Mouse (Mus musculus): ENCODE measurements at regions not wholly inside any gene's neighbourhood (a gene's known extent, or its start where the extent isn't known, plus 50 kb on each side); places are given as distances from the start of the nearest gene placed in this dataset.

DNA sequence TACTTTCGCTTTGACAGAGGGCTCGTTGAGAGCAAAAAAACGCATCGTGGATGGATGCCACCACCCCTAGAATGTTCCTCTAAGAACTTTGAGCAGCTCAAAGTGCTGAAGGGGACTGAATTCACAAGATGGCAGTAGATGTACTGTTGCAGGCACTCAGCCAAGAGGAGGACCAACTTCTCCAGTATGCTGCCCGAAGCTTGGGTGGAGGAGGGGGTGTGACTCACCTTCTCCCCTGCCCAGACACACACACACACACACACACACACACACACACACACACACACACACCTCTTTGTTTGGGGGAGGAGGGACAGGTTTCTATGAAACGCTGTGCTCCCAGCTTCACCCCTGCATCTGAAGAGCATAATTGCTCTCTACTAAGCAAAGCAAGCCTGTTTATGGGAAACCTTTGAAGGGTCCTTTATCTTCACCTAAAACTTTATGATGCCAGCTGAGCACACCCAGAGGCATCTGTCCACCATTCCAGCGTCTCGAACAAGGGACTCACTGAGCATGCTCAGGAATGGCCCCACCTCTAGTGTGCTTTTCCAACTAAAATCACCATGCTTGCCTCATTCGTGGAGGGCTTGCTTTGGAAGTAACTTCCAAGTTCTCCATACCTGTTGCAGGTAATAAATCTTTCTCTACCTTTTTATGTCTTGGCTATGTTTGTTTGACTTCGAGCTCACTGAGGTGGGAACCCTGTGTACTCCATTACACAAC is 126.8 kb upstream of the Rreb1 start:
- no peak overlapping the region for H3K4me2 ChIP-seq (ENCODE audit: low read depth, low read length, severe bottlenecking)
- H3K36me3 ChIP-seq (ENCODE audit: control insufficient read depth, insufficient read depth, low read length) = no peaks in the 10 kb centered on the region
- H3K27ac ChIP-seq (ENCODE audit: low read depth, low read length) = no peak overlapping the region
- no peaks in the 10 kb centered on the region for H3K27me3 ChIP-seq (ENCODE audit: control insufficient read depth, insufficient read depth, low read length)
- H3K9ac ChIP-seq (ENCODE audit: low read length) = no peak overlapping the region
- no peak for ATAC-seq (replicated peaks; ENCODE audit: low FRiP score)
- H3K4me3 ChIP-seq (ENCODE audit: low read depth, low read length) = no peak overlapping the region
- no peaks in the 10 kb centered on the region for H3K4me1 ChIP-seq (replicated peaks; ENCODE audit: control insufficient read depth, insufficient read depth, low read length)
- H3K9me3 ChIP-seq (ENCODE audit: control insufficient read depth, low read length) = no peaks in the 10 kb centered on the region
- DNase-seq (ENCODE audit: low spot score) = no peak
- 85% methylated on average over 10 of the region's 10 CpGs for WGBS

DNA sequence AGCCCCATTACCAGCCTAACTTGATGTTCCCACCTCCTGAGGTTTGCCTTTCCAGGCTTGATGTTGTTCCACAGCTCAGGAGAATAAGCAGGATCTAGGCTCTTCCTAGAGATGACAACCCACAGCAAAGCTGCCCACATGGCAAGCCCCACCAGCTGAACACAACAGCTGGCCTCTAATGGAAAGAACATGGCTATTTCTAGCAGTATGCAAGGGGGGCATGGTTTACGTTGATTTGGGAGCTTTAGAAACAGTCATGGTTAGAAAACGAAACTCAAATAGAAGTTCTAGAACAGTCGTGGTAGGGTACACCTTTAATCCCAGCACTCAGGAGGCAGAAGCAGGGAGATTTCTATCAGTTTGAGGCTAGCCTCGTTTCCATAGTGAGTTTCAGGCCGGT is 123.5 kb upstream of the Rreb1 start:
- Histone ChIP-seq H3K4me1 (replicated peaks; ENCODE audit: control insufficient read depth, insufficient read depth, low read length) (no peaks in the 10 kb centered on the region), H3K36me3 (ENCODE audit: control insufficient read depth, insufficient read depth, low read length) (no peaks in the 10 kb centered on the region), H3K9ac (ENCODE audit: low read length) (no peak overlapping the region), H3K9me3 (ENCODE audit: control insufficient read depth, low read length) (no peaks in the 10 kb centered on the region), H3K4me3 (ENCODE audit: low read depth, low read length) (no peak overlapping the region), H3K27me3 (ENCODE audit: control insufficient read depth, insufficient read depth, low read length) (no peaks in the 10 kb centered on the region), H3K27ac (ENCODE audit: low read depth, low read length) (no peak overlapping the region), H3K4me2 (ENCODE audit: low read depth, low read length, severe bottlenecking) (no peak overlapping the region)
- 82% methylated on average over 5 of the region's 5 CpGs for WGBS
- no peak for ATAC-seq (replicated peaks; ENCODE audit: low FRiP score)
- no peak for DNase-seq (ENCODE audit: low spot score)

DNA sequence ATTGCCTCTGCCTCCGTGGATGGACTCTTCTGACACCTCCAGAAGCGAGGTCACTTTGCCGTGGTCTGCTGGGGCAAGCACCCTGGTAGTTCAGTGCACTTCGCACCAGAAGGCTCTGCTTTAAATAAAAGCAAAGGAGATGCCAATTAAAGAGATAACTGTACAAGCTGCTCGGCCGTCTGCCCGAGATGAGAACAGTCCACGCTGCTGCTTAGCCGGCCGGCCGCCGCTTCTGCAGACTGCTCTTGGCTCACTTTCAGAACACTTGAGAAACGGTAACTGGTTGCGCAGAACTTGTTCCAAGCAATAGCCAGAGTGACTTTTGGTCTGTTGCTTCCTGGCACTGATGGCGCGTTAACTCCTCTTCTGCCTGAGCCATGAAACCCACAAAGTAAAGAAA is 121.0 kb upstream of the Rreb1 start:
- H3K4me1 ChIP-seq (replicated peaks; ENCODE audit: control insufficient read depth, insufficient read depth, low read length) = no peaks in the 10 kb centered on the region
- no peaks in the 10 kb centered on the region for H3K9me3 ChIP-seq (ENCODE audit: control insufficient read depth, low read length)
- 89% methylated on average over 16 of the region's 16 CpGs for WGBS
- H3K4me2 ChIP-seq (ENCODE audit: low read depth, low read length, severe bottlenecking) = no peak overlapping the region
- no peaks in the 10 kb centered on the region for H3K27me3 ChIP-seq (ENCODE audit: control insufficient read depth, insufficient read depth, low read length)
- DNase-seq (ENCODE audit: low spot score) = no peak
- H3K4me3 ChIP-seq (ENCODE audit: low read depth, low read length) = no peak overlapping the region
- no peak overlapping the region for H3K27ac ChIP-seq (ENCODE audit: low read depth, low read length)
- ATAC-seq (replicated peaks; ENCODE audit: low FRiP score) = no peak
- no peak overlapping the region for H3K9ac ChIP-seq (ENCODE audit: low read length)
- H3K36me3 ChIP-seq (ENCODE audit: control insufficient read depth, insufficient read depth, low read length) = no peaks in the 10 kb centered on the region

DNA sequence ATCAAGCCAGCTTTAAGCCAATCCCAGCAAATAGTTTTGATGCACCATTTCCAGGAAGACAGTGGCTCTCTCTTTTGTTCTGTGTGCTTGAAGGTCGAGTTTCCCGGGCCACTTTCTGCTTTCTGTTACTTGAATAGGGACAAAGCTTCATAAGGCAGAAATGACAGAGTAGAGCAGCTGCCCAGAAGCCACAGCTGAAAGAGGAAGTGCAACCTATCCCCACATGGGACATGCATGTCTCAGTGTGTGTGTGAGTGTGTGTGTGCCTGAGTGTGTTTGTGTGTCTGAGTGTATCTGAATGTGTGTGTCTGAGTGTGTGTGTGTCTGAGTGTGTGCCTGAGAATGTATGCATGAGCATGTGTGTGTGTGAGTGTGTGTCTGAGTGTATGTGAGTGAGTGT is 120.2 kb upstream of the Rreb1 start:
- Histone ChIP-seq H3K4me3 (ENCODE audit: low read depth, low read length) (no peak overlapping the region), H3K4me1 (replicated peaks; ENCODE audit: control insufficient read depth, insufficient read depth, low read length) (no peaks in the 10 kb centered on the region), H3K27ac (ENCODE audit: low read depth, low read length) (no peak overlapping the region), H3K36me3 (ENCODE audit: control insufficient read depth, insufficient read depth, low read length) (no peaks in the 10 kb centered on the region), H3K9me3 (ENCODE audit: control insufficient read depth, low read length) (no peaks in the 10 kb centered on the region), H3K27me3 (ENCODE audit: control insufficient read depth, insufficient read depth, low read length) (no peaks in the 10 kb centered on the region), H3K4me2 (ENCODE audit: low read depth, low read length, severe bottlenecking) (no peak overlapping the region), H3K9ac (ENCODE audit: low read length) (no peak overlapping the region)
- WGBS = 64% methylated on average over 2 of the region's 2 CpGs
- DNase-seq (ENCODE audit: low spot score) (no peak), ATAC-seq (replicated peaks; ENCODE audit: low FRiP score) (no peak)

DNA sequence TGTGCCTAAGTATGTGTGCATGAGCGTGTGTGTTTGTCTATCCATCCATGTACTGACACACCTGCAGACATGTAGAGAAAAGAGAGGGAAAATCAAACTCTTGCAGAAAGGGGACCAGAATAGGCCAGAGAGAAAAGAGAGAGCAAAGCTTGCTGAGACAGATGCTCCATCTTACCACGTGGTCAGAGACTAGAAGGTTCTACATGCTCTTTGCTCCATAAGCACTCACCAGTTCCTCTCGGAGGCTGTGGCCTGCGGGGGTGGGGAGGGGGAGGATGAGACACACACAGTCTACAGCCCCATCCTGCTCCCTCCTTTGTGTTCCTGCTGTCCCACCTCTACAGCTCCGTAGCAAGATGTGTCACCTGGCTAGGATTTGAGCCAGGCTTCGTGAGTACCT is 119.7 kb upstream of the Rreb1 start:
- Histone ChIP-seq H3K4me1 (replicated peaks; ENCODE audit: control insufficient read depth, insufficient read depth, low read length) (no peaks in the 10 kb centered on the region), H3K27me3 (ENCODE audit: control insufficient read depth, insufficient read depth, low read length) (no peaks in the 10 kb centered on the region), H3K27ac (ENCODE audit: low read depth, low read length) (no peak overlapping the region), H3K4me3 (ENCODE audit: low read depth, low read length) (no peak overlapping the region), H3K9ac (ENCODE audit: low read length) (no peak overlapping the region), H3K9me3 (ENCODE audit: control insufficient read depth, low read length) (no peaks in the 10 kb centered on the region), H3K4me2 (ENCODE audit: low read depth, low read length, severe bottlenecking) (no peak overlapping the region), H3K36me3 (ENCODE audit: control insufficient read depth, insufficient read depth, low read length) (no peaks in the 10 kb centered on the region)
- ATAC-seq (replicated peaks; ENCODE audit: low FRiP score) (no peak), DNase-seq (ENCODE audit: low spot score) (no peak)
- WGBS = 86% methylated on average over 6 of the region's 6 CpGs

DNA sequence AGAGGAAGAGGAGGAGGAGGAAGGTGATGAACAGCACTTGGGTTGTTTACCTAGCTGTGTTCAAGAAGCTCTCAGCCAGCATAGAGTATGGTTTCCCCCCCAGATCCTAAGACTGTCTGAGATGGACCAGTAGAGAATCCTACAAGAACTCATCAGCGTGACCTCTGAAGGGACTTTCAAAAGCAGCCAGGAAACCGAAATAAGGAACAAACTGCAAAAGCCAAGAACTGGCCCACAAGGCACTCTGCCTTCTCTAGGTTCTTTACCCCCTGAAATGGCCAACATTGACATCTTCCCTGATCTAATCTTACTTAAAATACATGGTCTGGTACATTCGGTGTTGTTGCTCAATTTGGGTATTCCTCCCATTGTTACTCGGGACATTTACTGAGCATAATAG is 118.1 kb upstream of the Rreb1 start:
- Histone ChIP-seq H3K9ac (ENCODE audit: low read length) (no peak overlapping the region), H3K27ac (ENCODE audit: low read depth, low read length) (no peak overlapping the region), H3K36me3 (ENCODE audit: control insufficient read depth, insufficient read depth, low read length) (no peaks in the 10 kb centered on the region), H3K4me2 (ENCODE audit: low read depth, low read length, severe bottlenecking) (no peak overlapping the region), H3K27me3 (ENCODE audit: control insufficient read depth, insufficient read depth, low read length) (no peaks in the 10 kb centered on the region), H3K4me3 (ENCODE audit: low read depth, low read length) (no peak overlapping the region), H3K4me1 (replicated peaks; ENCODE audit: control insufficient read depth, insufficient read depth, low read length) (no peaks in the 10 kb centered on the region), H3K9me3 (ENCODE audit: control insufficient read depth, low read length) (no peaks in the 10 kb centered on the region)
- ATAC-seq (replicated peaks; ENCODE audit: low FRiP score) (no peak), DNase-seq (ENCODE audit: low spot score) (no peak)
- 85% methylated on average over 4 of the region's 4 CpGs for WGBS

DNA sequence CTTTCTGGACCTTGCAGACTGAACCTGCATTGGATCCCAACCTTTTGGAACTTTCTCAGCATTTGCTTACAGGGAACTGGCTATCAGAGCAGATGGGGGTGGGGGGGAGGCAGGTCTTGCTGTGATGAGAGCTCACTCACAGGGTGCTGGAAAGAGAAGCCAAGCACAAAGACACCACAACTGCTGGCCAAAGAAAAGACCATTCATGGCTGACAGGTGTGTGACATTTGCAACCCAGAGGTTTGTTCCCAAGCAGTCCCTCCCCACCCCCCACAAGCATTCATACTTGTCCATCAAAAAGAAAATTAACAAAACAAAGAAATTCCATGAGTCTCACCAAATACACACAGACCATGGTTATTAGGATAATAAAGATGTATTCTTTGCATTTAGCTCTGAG is 117.5 kb upstream of the Rreb1 start:
- H3K27me3 ChIP-seq (ENCODE audit: control insufficient read depth, insufficient read depth, low read length) = no peaks in the 10 kb centered on the region
- no peak overlapping the region for H3K4me3 ChIP-seq (ENCODE audit: low read depth, low read length)
- DNase-seq (ENCODE audit: low spot score) = no peak
- no peak for ATAC-seq (replicated peaks; ENCODE audit: low FRiP score)
- no peaks in the 10 kb centered on the region for H3K9me3 ChIP-seq (ENCODE audit: control insufficient read depth, low read length)
- no peak overlapping the region for H3K27ac ChIP-seq (ENCODE audit: low read depth, low read length)
- no peak overlapping the region for H3K9ac ChIP-seq (ENCODE audit: low read length)
- H3K4me2 ChIP-seq (ENCODE audit: low read depth, low read length, severe bottlenecking) = no peak overlapping the region
- no peaks in the 10 kb centered on the region for H3K36me3 ChIP-seq (ENCODE audit: control insufficient read depth, insufficient read depth, low read length)
- no peaks in the 10 kb centered on the region for H3K4me1 ChIP-seq (replicated peaks; ENCODE audit: control insufficient read depth, insufficient read depth, low read length)

DNA sequence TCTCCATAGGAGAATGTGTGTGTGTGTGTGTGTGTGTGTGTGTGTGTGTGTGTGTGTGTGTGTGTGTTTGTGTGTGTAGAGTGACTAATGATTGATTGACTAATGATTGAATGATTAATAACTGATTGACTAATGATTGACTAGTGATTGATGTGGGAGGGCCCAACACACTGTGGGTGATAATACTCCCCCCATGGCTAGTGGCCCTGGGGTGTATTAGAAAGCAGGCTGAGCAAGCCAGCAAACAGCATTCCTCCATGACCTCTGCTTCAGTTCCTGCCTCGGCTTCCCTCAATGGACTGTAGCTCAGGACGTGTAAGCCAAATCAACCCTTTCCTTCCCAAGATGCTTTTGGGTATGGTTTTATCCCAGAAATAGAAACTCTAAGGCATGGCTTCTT is 114.1 kb upstream of the Rreb1 start:
- H3K9me3 ChIP-seq (ENCODE audit: control insufficient read depth, low read length) = no peaks in the 10 kb centered on the region
- no peaks in the 10 kb centered on the region for H3K4me1 ChIP-seq (replicated peaks; ENCODE audit: control insufficient read depth, insufficient read depth, low read length)
- H3K36me3 ChIP-seq (ENCODE audit: control insufficient read depth, insufficient read depth, low read length) = no peaks in the 10 kb centered on the region
- no peak for ATAC-seq (replicated peaks; ENCODE audit: low FRiP score)
- no peak overlapping the region for H3K4me3 ChIP-seq (ENCODE audit: low read depth, low read length)
- no peak for DNase-seq (ENCODE audit: low spot score)
- WGBS = 87% methylated on average over 2 of the region's 2 CpGs
- no peak overlapping the region for H3K9ac ChIP-seq (ENCODE audit: low read length)
- H3K27me3 ChIP-seq (ENCODE audit: control insufficient read depth, insufficient read depth, low read length) = no peaks in the 10 kb centered on the region
- H3K27ac ChIP-seq (ENCODE audit: low read depth, low read length) = no peak overlapping the region
- no peak overlapping the region for H3K4me2 ChIP-seq (ENCODE audit: low read depth, low read length, severe bottlenecking)

DNA sequence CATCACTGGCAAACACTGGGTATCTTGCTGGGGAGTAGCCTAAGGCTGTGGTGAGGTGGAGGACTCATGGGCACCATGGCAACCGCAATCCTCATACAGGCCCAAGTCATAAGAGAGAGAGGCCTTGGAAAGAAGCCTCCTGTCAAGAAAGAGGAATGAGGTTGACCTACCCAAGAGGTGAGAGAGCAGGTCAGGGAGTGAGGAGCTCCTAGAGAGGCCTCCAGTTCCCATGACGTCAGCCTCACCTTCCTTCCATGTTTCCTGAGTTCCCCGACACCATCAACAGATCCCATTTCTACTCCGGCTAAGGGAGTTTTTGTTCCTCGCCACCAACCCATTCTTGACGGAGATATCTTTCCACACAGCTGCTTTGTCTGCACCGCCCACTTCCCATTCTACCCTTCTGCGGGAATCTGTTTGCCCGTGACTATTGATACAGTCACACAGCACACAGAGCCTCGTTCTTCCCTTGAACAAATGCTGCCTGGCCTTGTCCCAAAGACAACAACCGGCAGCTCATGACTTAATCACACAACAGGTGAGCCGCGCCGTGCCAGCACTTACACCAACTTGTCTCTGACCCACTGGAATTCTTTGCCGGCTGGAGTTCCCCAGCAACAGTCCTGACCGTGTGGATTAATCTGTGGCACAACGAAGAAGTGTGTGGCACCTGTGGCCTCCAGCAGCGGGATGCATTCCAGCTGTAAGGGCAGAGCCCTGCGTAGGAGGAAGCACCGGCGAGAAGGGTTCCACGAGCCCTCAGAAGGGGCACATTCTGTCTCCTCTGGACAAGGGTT is 111.8 kb upstream of the Rreb1 start:
- H3K36me3 ChIP-seq (ENCODE audit: control insufficient read depth, insufficient read depth, low read length) = no peaks in the 10 kb centered on the region
- H3K9ac ChIP-seq (ENCODE audit: low read length) = no peak overlapping the region
- H3K27me3 ChIP-seq (ENCODE audit: control insufficient read depth, insufficient read depth, low read length) = no peaks in the 10 kb centered on the region
- H3K4me1 ChIP-seq (replicated peaks; ENCODE audit: control insufficient read depth, insufficient read depth, low read length) = no peaks in the 10 kb centered on the region
- H3K4me3 ChIP-seq (ENCODE audit: low read depth, low read length) = no peak overlapping the region
- H3K4me2 ChIP-seq (ENCODE audit: low read depth, low read length, severe bottlenecking) = no peak overlapping the region
- H3K27ac ChIP-seq (ENCODE audit: low read depth, low read length) = no peak overlapping the region
- ATAC-seq (replicated peaks; ENCODE audit: low FRiP score) = no peak
- no peak for DNase-seq (ENCODE audit: low spot score)
- H3K9me3 ChIP-seq (ENCODE audit: control insufficient read depth, low read length) = no peaks in the 10 kb centered on the region
- WGBS = 86% methylated on average over 22 of the region's 22 CpGs

Measured in forebrain, embryonic 11.5 days (tissue).